Mouse (Mus musculus) thymus, postnatal 4 days (tissue): ENCODE measurements around the gene Magi1.

Experiments
- DNase-seq: peaks from one replicate; pipeline ENCODE4 v3.0.0; 2021

Gene Magi1

GRCm38 (mm10) chr6:94200910-94201309 lies 82.8 kb downstream of the Magi1 start:
- no peak for DNase-seq

- no peak for DNase-seq
Observed at GRCm38 (mm10) chr6:94199696-94200095, 84.0 kb downstream of the Magi1 start.

DNA sequence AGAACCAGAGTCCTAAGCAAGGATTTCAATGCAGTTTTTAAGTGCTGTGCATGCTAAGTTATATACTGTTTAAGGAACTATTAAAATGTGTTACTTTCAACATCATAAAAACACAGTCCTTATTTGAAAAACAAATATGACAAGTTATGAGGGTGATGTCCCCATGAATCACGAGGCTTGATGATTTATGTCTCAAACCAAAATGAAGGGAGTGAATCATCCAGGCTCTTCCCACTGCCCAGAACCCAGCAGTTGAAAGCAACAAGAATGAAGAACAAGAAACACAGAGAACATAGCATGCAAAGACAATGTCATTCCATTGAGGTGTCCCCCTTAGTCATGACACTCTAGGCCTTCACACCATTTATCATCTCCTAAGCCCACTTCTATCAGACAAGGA lies 85.9 kb downstream of the Magi1 start:
- DNase-seq = no peak

- no peak for DNase-seq
Observed at GRCm38 (mm10) chr6:94195303-94195911, 88.3 kb downstream of the Magi1 start.

DNA sequence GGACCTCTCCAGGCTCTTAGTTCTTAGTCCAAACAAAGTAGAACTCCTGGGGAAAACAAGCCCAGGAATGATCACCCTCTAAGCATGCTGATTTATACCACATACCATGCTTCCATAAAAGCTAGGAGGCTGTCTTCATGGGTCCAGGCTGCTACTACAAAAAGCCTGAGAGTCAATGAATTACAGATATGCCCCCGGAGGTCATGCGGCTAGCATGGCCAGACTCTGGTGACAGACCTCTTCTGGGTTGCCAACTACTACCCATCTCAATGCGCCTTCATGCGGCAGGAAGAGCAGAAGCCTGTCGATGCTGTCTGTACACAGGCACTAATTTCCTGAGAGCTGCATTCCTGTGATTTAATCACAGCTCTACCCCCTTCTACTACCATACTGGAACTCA lies 92.9 kb downstream of the Magi1 start:
- no peak for DNase-seq

DNA sequence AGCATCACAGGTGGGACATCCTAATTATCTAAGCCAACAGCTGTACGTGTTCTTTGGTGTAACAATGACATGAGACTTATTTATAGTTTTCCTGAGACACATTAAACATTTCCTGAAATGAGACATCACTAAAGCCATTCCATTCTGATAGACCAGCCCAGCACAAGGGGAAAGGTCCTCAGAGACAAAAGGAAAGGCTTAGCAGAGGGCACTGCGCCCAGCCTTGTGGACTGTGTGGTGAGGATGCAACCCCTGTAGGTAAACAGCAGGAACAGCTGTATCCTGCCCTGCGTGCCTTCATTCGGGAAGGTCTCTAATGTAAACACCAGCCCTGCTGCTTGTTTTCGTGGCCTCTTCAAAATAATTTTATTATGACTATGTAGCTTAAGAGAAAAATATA lies 94.3 kb downstream of the Magi1 start:
- no peak for DNase-seq

- DNase-seq = no peak
Observed at GRCm38 (mm10) chr6:94186628-94187319, 96.9 kb downstream of the Magi1 start.

DNA sequence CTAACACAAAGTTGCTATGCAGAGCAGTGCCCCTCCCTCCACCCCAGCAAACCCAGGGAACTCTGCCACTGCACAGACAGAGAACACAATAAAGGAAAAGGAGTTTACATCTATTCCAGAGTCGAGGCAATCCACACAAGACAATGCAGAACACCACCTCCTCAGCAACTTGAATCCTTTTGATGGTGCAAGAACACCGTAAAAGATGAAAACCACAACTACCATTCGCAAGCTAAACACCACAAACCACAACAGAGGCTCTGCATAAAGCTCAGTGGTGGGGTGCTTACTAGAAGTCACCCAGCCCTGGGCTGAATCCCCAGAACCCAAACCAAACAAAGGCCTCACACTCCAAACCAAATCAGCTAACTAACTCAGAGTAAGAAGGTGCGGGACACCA lies 99.4 kb downstream of the Magi1 start:
- no peak for DNase-seq

DNA sequence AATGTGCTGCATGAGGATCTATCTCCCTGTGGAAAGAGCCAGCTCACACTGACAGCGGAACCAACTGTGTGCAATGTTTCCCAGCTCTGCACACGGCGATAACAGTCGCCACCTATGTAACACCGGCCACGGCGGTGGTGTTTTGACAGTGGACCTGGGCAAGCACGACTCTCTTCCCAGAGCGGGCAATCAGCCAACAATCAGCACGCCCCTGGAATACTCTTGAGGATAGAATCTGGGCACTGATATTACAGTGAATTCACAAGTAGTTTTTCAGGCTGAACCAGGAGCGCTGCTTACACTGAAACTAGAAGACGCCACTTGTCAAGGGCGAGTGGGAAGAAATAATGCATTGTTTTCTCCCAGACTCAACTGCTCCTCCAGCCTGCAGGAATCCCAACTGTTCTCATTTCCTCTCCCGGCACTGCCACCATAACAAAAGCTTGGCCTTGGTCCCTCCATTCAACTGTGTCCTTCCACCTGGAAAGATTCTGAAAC lies 100.3 kb downstream of the Magi1 start:
- no peak for DNase-seq

- DNase-seq = no peak
Observed at GRCm38 (mm10) chr6:94181673-94182255, 102.0 kb downstream of the Magi1 start.

DNA sequence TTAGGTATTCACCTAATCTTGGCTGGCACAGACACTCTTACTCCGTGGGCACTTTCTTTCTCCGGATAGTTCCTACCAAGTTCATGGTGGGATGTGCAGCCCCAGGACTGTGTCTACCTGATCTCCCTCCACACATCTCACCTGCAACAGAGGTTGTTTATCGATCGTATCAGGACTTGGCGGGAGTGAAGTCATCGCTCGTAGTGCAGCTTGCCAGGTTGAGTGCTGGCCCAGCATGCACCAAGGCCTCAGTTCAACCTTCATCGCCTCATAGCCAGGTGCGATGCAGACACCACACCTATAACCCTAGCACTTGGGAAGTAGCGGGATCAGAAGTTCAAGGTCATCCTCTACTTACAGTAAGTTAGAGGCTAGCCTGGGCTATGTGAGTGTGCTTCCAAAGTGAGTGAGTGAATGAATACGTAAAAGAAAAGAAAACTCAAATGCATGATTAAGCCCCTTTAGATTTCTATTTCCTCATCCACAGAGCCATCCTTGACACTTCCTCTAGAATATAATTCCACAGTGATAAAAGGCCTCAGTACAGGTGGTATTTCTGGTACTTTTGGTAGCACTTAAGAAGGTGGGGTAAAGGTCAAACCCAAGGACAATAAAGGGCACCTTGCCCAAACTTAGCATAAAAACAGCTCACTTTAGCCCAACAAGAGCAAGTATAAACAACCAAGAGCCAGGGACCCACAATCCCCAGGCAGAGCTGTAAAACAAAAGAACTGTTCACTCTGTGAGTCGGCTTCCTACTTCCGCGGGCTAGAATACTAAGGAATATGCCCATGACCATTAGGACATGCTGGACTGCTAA lies 103.2 kb downstream of the Magi1 start:
- DNase-seq = no peak

GRCm38 (mm10) chr6:94177559-94177958 lies 106.2 kb downstream of the Magi1 start:
- no peak for DNase-seq

DNA sequence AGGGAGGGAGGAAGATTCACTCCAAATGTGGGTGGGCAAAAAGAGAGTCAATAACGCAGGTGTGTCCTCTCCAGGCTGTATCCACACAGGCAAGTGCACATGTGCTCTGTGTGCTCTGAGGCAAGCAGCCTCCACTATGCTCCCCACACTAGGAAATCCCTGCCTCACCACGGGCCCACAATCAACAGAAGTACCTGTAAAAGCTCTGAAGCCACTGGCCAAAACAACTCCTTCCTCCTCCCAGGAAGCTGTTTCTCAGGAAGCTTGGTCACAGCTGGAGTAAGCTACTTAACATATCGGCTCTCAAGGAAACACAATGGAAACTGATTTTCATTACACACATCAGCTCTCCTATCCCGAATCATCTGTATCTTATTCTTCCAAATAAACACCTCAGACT lies 107.0 kb downstream of the Magi1 start:
- DNase-seq = no peak

DNA sequence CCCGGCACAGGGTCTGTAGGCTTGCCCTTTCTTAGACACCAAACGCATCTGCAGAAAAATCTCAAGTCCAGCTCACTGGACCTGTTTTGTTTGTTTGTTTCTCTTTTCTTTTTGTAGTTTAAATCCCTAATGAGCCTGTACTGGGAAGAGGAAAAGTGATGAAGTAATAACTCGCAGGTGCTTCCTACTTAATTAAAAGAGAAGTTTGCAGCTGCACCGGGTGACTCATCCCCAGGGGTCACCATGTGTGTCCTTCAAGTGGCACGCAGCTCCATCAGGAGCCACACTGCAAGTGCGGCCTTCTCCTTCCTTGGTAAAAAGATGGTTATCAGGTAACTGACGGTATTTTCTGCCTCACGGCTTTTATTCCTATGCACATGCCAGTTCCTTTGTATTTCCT lies 112.5 kb downstream of the Magi1 start:
- DNase-seq = no peak

DNA sequence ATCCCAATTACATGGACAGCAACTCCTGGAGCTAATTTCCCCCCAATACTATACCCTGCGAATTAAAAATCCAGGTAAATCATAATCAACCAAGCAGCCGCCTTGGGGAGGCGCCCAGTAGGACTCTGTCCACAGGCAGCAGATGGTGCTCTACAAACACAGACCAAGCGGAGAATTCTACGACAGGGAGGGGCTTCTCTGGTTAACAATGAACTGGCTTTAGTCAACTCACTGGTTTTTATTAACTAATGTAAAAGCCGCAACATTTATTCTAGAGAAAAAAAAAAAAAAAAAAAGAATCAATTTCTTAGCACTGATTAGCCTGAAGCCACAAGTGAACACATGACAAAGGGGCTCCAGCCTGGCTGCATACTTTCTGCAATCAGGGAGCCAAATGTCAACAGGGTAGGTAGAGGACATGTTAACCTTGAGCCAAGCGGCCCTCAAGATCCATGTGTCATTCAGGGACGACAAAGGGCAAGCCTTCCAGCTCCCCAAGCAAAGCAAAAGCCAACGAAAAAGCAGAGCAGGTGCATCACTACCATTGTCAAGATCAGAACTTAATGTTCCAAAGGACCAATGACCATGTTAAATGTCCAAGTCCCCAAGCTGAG lies 114.0 kb downstream of the Magi1 start:
- DNase-seq = no peak

DNA sequence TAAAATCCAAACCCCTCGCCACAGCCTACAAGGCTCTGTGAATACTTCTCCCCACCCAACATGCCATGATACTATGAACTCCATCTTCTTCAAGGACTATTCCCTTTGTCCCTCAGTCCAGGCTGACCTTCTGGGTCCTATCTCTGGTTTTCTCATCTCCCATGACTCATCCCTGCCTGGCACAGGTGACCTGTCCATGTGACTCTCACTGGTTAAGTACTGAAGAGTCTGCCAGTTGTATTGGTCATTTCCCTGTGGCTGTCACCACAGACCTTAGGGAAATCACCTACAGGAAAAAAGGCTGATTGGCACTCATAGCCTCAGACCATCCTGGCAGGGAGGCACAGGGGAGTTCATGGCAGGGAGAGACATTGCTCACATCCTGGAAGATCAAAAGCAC lies 117.8 kb downstream of the Magi1 start:
- no peak for DNase-seq

DNA sequence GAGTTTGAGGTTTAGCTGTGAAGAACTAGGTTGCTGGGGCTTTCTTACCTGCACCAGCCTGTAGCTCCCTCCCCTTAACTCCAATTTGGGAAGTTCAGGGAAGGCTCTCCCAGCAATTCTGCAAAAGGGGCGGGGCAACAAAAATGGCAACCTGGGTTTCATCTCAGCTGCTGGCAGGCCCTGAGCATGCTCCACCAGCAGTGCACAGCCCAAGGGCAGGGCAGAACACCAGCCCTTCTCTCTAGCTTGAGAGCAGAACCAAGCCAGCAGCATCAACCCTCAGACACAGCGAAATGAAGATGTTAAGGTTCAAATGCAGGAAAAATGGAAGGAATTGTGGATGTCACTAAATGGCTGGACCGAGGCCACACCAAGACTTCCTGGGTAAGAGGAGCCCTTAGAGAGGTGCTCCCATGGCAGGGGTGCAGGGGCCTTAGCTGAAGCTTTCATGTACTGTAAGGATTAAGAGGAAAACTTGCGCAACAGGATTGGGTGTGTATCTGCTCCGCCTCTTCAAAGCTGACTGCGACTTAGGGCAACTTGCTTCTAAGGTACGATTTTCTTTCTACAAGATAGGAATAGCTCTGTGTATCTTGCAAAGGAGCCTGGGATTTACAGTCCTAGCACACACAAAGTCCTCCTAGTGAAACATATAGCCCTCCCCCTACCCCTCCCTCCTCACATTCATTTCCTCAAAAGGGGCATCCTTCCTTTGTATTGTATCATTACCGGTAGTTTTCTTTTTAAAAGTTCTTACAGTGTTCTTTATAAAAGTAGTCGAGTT lies 118.8 kb downstream of the Magi1 start:
- DNase-seq = no peak

- DNase-seq = no peak
Observed at GRCm38 (mm10) chr6:94163325-94163995, 120.3 kb downstream of the Magi1 start.

DNA sequence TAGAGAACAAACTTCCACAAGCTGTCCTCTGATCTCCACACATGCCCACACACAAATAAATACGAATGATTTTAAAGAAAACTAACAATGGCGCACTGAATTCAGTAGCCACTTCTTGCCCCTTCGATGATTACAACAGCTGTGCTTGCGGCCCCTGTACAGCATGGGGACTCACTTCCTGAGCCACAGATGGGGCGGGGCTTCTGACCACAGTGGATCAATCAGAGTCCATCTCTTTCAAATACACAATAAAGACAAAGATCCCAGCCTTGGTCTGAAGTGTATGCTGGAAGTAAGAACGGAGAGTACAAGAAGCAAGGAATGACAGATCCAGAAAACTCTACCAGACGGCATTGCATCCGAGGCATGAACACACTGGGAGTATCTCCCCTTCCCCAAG lies 120.8 kb downstream of the Magi1 start:
- no peak for DNase-seq

DNA sequence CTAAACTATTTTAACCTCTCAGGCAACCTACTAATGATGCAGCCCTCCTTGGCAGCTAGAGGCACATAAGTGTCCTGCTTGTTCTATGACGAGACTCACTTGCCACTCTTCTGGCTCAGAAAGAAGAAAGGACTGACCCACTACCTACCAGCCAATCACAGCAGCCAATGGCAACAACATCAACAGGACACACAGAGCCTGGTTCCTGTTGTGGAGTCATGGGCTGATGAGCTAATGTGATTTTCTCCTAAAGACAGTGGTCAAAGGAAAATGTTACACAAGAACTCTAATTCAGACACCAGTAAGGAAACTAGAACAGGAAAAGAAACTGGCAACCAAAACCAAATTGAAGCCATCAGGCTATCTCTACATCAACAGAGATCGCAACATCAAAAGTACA lies 124.5 kb downstream of the Magi1 start:
- DNase-seq = no peak

DNA sequence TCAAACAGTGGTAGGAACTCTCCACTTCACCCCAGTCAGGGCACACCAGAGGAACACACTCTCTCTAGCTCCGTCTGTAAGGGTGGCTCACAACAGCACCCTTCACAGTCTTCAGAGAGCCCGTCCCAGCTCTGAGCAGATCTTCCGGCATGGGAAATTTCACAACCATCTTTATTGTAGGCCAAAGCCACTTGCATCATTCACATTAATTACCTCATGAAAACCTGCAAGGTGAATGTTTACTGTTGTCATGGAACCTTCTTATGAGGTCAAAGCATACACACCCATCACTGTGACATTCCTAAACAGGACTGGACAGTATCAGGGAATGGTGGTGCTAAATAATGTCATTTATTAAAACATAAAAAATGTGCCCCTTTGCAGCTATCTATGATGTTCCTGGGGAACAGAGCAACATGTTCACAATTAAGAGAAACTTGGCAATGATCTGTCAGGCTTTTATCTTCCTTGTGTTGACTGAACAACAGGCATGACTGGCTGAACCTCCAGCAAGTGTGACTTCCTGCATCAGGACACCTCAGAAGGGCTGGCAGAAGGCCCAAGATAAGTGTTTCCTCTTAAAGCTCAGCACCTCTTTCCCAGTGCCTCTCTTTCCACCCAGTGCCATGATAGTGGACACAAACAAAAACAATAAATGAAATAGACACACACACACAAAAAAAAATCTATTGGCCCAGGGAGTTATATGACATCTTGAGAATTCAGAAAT lies 125.4 kb downstream of the Magi1 start:
- DNase-seq = no peak
